Mouse (Mus musculus) MEL (cell line): ENCODE data around the gene Gm49395.

Experiments
- CTCF ChIP-seq, 3 experiments: IDR thresholded peaks in 2 of 3; conservative IDR thresholded peaks in 1 of 3; 2 replicates each; pipeline ENCODE4 v1.5.1; 2011 to 2012; ENCODE audit warnings: low read length in 3 of 3, low read depth in 2 of 3, mild to moderate bottlenecking in 2 of 3, improper control_type of control experiment in 1 of 3, inconsistent platforms in 1 of 3, mixed read lengths in 1 of 3, moderate library complexity in 1 of 3; ENCODE audit not compliant: control insufficient read depth in 1 of 3, insufficient read depth in 1 of 3, poor library complexity in 1 of 3, severe bottlenecking in 1 of 3
- HCFC1 ChIP-seq: IDR thresholded peaks from 2 replicates; pipeline ENCODE4 v1.6.1; 2012; ENCODE audit warnings: low read depth, mild to moderate bottlenecking, inconsistent platforms, low read length, improper control_type of control experiment, moderate library complexity
- MAX ChIP-seq: IDR thresholded peaks from 2 replicates; pipeline ENCODE4 v1.6.1; 2011; ENCODE audit warnings: low read length, improper control_type of control experiment
- USF1 ChIP-seq: IDR thresholded peaks from 2 replicates; pipeline ENCODE4 v1.6.1; 2014; ENCODE audit warnings: low read depth, mild to moderate bottlenecking, inconsistent platforms, low read length, improper control_type of control experiment, moderate library complexity

DNA sequence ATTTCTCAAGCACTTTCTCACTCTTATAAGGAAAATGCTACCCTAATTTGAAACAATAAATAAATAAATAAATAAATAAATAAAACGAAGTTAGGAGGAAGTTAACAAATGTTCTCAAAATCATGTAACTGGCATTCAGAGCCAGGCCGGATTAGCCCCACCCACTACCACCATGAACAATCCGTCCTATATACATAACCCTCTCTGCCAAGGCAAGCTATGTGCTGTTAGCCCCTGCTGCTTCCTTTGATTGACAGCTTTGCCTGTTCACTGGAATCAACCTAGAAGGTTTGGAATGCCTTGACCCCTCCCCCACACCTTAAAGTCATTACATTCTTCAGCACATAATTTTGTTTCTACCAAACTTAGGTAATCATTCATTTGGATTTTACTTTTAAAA is 10.2 kb downstream of the Gm49395 start:
- TF ChIP-seq CTCF (IDR thresholded peaks at IDR 0.05 in 2 of 3, conservative IDR thresholded peaks at IDR 0.05 in 1 of 3; ENCODE audit: control insufficient read depth in 1 of 3, insufficient read depth in 1 of 3, low read depth in 2 of 3, low read length in 3 of 3, poor library complexity in 1 of 3, severe bottlenecking in 1 of 3), result no peak
- no peak for TF ChIP-seq MAX
- no peak for TF ChIP-seq HCFC1
- no peak for TF ChIP-seq USF1
